Mouse (Mus musculus) gonadal fat pad, adult 2 months (tissue): ENCODE data around the gene Nup43. TPM values are rescaled to one million over a fixed set of nuclear protein-coding genes. Genes with fewer than 3 reads are reported as not detected.
A peak's percentile ranks its signal among the peaks of the same experiment; 100 is the strongest.

ENCODE experiments used
- DNase-seq: peaks from one replicate; pipeline ENCODE4 v3.0.0-alpha.2; 2012; ENCODE audit warnings: low read depth
- polyA plus RNA-seq: library from polyadenylated mRNA; depleted of rRNA; stranded (reverse); fragments of >200 nt; gene quantifications from 2 replicates; pipeline ENCODE4 v1.2.3, GENCODE M21; 2012; rRNA removed

The Nup43 gene
- polyA plus RNA-seq, 1 experiment = 8.3 TPM

- DNase-seq = no peak
Measured at GRCm38 (mm10) chr10:7682249-7682648, 14.9 kb downstream of the Nup43 start.

- no peak for DNase-seq
Measured at GRCm38 (mm10) chr10:7686902-7687301, 19.6 kb downstream of the Nup43 start.

- DNase-seq = no peak
Measured at GRCm38 (mm10) chr10:7695286-7695685, 28.0 kb downstream of the Nup43 start.

GRCm38 (mm10) chr10:7700120-7700519 is 32.8 kb downstream of the Nup43 start:
- no peak for DNase-seq

GRCm38 (mm10) chr10:7702586-7702985 is 35.3 kb downstream of the Nup43 start:
- DNase-seq = no peak

GRCm38 (mm10) chr10:7710121-7710520 is 42.8 kb downstream of the Nup43 start:
- DNase-seq = no peak

GRCm38 (mm10) chr10:7712506-7712905 is 45.2 kb downstream of the Nup43 start:
- DNase-seq = no peak

- DNase-seq = no peak
Measured at GRCm38 (mm10) chr10:7715056-7715455, 47.8 kb downstream of the Nup43 start.

GRCm38 (mm10) chr10:7725751-7726500 is 58.6 kb downstream of the Nup43 start, which contains the start of gene Katna1:
Katna1 (plus strand) TSS chr10:7726000.
- peak; percentile 47 for DNase-seq

GRCm38 (mm10) chr10:7726501-7726812 is 59.2 kb downstream of the Nup43 start:
- DNase-seq = peak; percentile 27

GRCm38 (mm10) chr10:7727011-7727410 is 59.7 kb downstream of the Nup43 start:
- DNase-seq = no peak

Other genes starting within 250 kb of the Nup43 start
- gene Ulbp1, start 193.9 kb upstream of the Nup43 start, polyA plus RNA-seq = 0.42 and 1.3 TPM in 2 replicates
- 3.8 and 4.0 TPM in 2 replicates for gene Lrp11, start 77.7 kb upstream of the Nup43 start, polyA plus RNA-seq
- gene Pcmt1, start 13.6 kb downstream of the Nup43 start, polyA plus RNA-seq = 31.3 and 36.0 TPM in 2 replicates
- gene Lats1, start 13.7 kb downstream of the Nup43 start, polyA plus RNA-seq = 17.7 and 19.1 TPM in 2 replicates
- 4.1 and 6.0 TPM in 2 replicates for gene Katna1, start 58.5 kb downstream of the Nup43 start, polyA plus RNA-seq
- gene Ginm1, start 125.3 kb downstream of the Nup43 start, polyA plus RNA-seq = 61.1 and 63.9 TPM in 2 replicates
- 7.9 and 9.5 TPM in 2 replicates for gene Ppil4, start 125.4 kb downstream of the Nup43 start, polyA plus RNA-seq
- 1.2 and 1.4 TPM in 2 replicates for gene Zc3h12d, start 165.0 kb downstream of the Nup43 start, polyA plus RNA-seq